ENCODE assay signal across 8 mouse cellular contexts in genomic region chr5:123144746-123145590, GRCm38 (mm10). TPM values are rescaled to one million over a fixed set of nuclear protein-coding genes. Genes with fewer than 3 reads are reported as not detected.
DNase-seq lines count a peak whose midpoint lies in the region; ATAC-seq and TF ChIP-seq lines count a peak whose summit lies in the region.

No protein-coding gene starts in this region.

- no peaks in the 10 kb centered on the region for H3K9me3 ChIP-seq in kidney, embryonic 14.5 days (ENCODE audit: control insufficient read depth, low read length)
- H3K9me3 ChIP-seq in midbrain, embryonic 11.5 days (ENCODE audit: control insufficient read depth, low read length), result no peaks in the 10 kb centered on the region

- WGBS in kidney, embryonic 14.5 days, result 36% methylated on average over 20 of the region's 20 CpGs
- 40% methylated on average over 20 of the region's 20 CpGs for WGBS in midbrain, embryonic 11.5 days

- no peak for ATAC-seq in kidney, embryonic 14.5 days (ENCODE audit: low FRiP score, low TSS enrichment)
- ATAC-seq in midbrain, embryonic 11.5 days (ENCODE audit: low FRiP score), result no peak

- DNase-seq in kidney, adult 11 months, result no peak
- peak; percentile 23 for DNase-seq in brain, embryonic 14.5 days (ENCODE audit: low read depth)
- DNase-seq in induced T-regulatory cell, adult 2 months (ENCODE audit: low read depth), result peak; percentile 80
- peak; percentile 89 for DNase-seq in midbrain, embryonic 11.5 days (ENCODE audit: low spot score, missing footprints)
- DNase-seq in retina, postnatal 1 day, result no peak
- no peak for DNase-seq in frontal cortex, postnatal 25 days (ENCODE audit: low spot score in 2 of 2)
- no peak for DNase-seq in urinary bladder, postnatal 4 days (ENCODE audit: low spot score in 2 of 2)

- peaks cover 45% of the 10 kb centered on the region for H3K36me3 ChIP-seq in kidney, embryonic 14.5 days (ENCODE audit: control insufficient read depth, insufficient read depth, low read length)
- H3K36me3 ChIP-seq in midbrain, embryonic 11.5 days (ENCODE audit: control insufficient read depth, insufficient read depth, low read length), result peaks cover 15% of the 10 kb centered on the region

- H3K27ac ChIP-seq in kidney, embryonic 14.5 days (ENCODE audit: low read depth, low read length), result no peak overlapping the region
- H3K27ac ChIP-seq in midbrain, embryonic 11.5 days (ENCODE audit: low read depth, low read length), result no peak overlapping the region

- no peaks in the 10 kb centered on the region for H3K27me3 ChIP-seq in kidney, embryonic 14.5 days (ENCODE audit: control insufficient read depth, insufficient read depth, low read length)
- H3K27me3 ChIP-seq in midbrain, embryonic 11.5 days (ENCODE audit: control insufficient read depth, insufficient read depth, low read length), result no peaks in the 10 kb centered on the region

- H3K4me1 ChIP-seq in kidney, embryonic 14.5 days (ENCODE audit: control insufficient read depth, insufficient read depth, low read length), result peaks cover 31% of the 10 kb centered on the region
- peaks cover 30% of the 10 kb centered on the region for H3K4me1 ChIP-seq in midbrain, embryonic 11.5 days (ENCODE audit: control insufficient read depth, insufficient read depth, low read length)

- no peak for TF ChIP-seq POLR2A in brain, embryonic 14.5 days (IDR thresholded peaks at IDR 0.05; ENCODE audit: borderline replicate concordance, extremely low read depth, insufficient read depth, insufficient read length, poor library complexity, severe bottlenecking)

- TF ChIP-seq CTCF in brain, embryonic 14.5 days (IDR thresholded peaks at IDR 0.05; ENCODE audit: borderline replicate concordance, extremely low read depth, insufficient read depth, insufficient read length), result no peak

- H3K4me3 ChIP-seq in kidney, embryonic 14.5 days (ENCODE audit: low read length), result peak overlapping the region; percentile 96
- peak overlapping the region; percentile 95 for H3K4me3 ChIP-seq in midbrain, embryonic 11.5 days (ENCODE audit: low read depth, low read length)

- H3K4me2 ChIP-seq in kidney, embryonic 14.5 days (replicated peaks; ENCODE audit: low read depth, low read length), result peak overlapping the region; percentile 100
- peak overlapping the region; percentile 100 for H3K4me2 ChIP-seq in midbrain, embryonic 11.5 days

- peak overlapping the region; percentile 18; the same call in 1 of the 2 replicates for H3K9ac ChIP-seq in kidney, embryonic 14.5 days (ENCODE audit: low read depth, low read length)
- peak overlapping the region; percentile 99 for H3K9ac ChIP-seq in midbrain, embryonic 11.5 days (ENCODE audit: low read length)

RNA-seq across cellular contexts. Expression of gene Setd1b, which starts 3.0 kb away (rescaled TPM):
- 16.6 and 16.7 TPM in 2 replicates for polyA plus RNA-seq in kidney, embryonic 14.5 days (2014; fragmentation: Nextera tagmentation; extraction: Ambion mirVana)
- polyA plus RNA-seq in brain, embryonic 14.5 days (2012; rRNA removed), result 7.3 and 21.0 TPM in 2 replicates
- polyA plus RNA-seq in midbrain, embryonic 11.5 days (2014; fragmentation: Nextera tagmentation; extraction: Ambion mirVana), result 9.8 and 10.0 TPM in 2 replicates

RNA-seq across cellular contexts. Expression of gene Rhof, which starts 12.5 kb away (rescaled TPM):
- polyA plus RNA-seq in kidney, embryonic 14.5 days (2014; fragmentation: Nextera tagmentation; extraction: Ambion mirVana), result 2.0 and 3.2 TPM in 2 replicates
- polyA plus RNA-seq in brain, embryonic 14.5 days (2012; rRNA removed), result 9.3 and 11.0 TPM in 2 replicates
- polyA plus RNA-seq in midbrain, embryonic 11.5 days (2014; fragmentation: Nextera tagmentation; extraction: Ambion mirVana), result 1.6 TPM in 2 replicates

RNA-seq across cellular contexts. Expression of gene Psmd9, which starts 24.2 kb away (rescaled TPM):
- 73.9 and 79.4 TPM in 2 replicates for polyA plus RNA-seq in kidney, embryonic 14.5 days (2014; fragmentation: Nextera tagmentation; extraction: Ambion mirVana)
- polyA plus RNA-seq in brain, embryonic 14.5 days (2012; rRNA removed), result 36.2 and 41.2 TPM in 2 replicates
- 59.6 and 60.7 TPM in 2 replicates for polyA plus RNA-seq in midbrain, embryonic 11.5 days (2014; fragmentation: Nextera tagmentation; extraction: Ambion mirVana)

RNA-seq across cellular contexts. Expression of gene Hpd, which starts 37.6 kb away (rescaled TPM):
- not detected in 2 replicates for polyA plus RNA-seq in kidney, embryonic 14.5 days (2014; fragmentation: Nextera tagmentation; extraction: Ambion mirVana)
- not detected in 2 replicates for polyA plus RNA-seq in brain, embryonic 14.5 days (2012; rRNA removed)
- not detected in 2 replicates for polyA plus RNA-seq in midbrain, embryonic 11.5 days (2014; fragmentation: Nextera tagmentation; extraction: Ambion mirVana)

Comparison
In these comparisons a context has a peak if more than half of its experiments do, and no peak if none do; other contexts are left out.
1. DNase-seq: peak in brain, embryonic 14.5 days (single experiment), induced T-regulatory cell, adult 2 months (single experiment) and midbrain, embryonic 11.5 days (single experiment); none in kidney, adult 11 months (single experiment), retina, postnatal 1 day (single experiment), frontal cortex, postnatal 25 days (0 of 2) and urinary bladder, postnatal 4 days (0 of 2).